Mouse (Mus musculus): ENCODE measurements around the gene Zfyve21. TPM values are rescaled to one million over a fixed set of nuclear protein-coding genes. Genes with fewer than 3 reads are reported as not detected.

Gene Zfyve21
- 10 to 100 TPM; 71.6 to 77.3 TPM for total RNA-seq (2021)
- long read RNA-seq, experiment 1, transcript Zfyve21-204 (8 exons, 1,265 nt): minor isoform, 14 of 111 reads
- long read RNA-seq, experiment 1, transcript Zfyve21-201 (7 exons, 1,308 nt): minor isoform, 14 of 111 reads
- long read RNA-seq, experiment 1, transcript Zfyve21-207 (8 exons, 794 nt): major isoform, 55 of 111 reads
- long read RNA-seq, experiment 1, partial matches to known transcripts: 0 of 111 reads
- long read RNA-seq, experiment 1, other reads (novel, unspliced or antisense): 28 of 111 reads
- long read RNA-seq, experiment 2, transcript Zfyve21-201 (7 exons, 1,308 nt): minor isoform, 6 of 85 reads
- long read RNA-seq, experiment 2, transcript Zfyve21-204 (8 exons, 1,265 nt): minor isoform, 17 of 85 reads
- long read RNA-seq, experiment 2, transcript Zfyve21-207 (8 exons, 794 nt): major isoform, 37 of 85 reads
- long read RNA-seq, experiment 2, partial matches to known transcripts: 1 of 85 reads
- long read RNA-seq, experiment 2, other reads (novel, unspliced or antisense): 24 of 85 reads

GRCm38 (mm10) chr12:111813766-111814617 is at the start of gene Zfyve21, which contains the start of gene Xrcc3:
Gene Zfyve21 (plus strand): TSS chr12:111814170.
Gene Xrcc3 (minus strand): TSS chr12:111813873.
- peak; percentile 98 to 100 for DNase-seq

- DNase-seq: no peak
Measured at GRCm38 (mm10) chr12:111766313-111767236, 47.4 kb upstream of the Zfyve21 start.

DNA sequence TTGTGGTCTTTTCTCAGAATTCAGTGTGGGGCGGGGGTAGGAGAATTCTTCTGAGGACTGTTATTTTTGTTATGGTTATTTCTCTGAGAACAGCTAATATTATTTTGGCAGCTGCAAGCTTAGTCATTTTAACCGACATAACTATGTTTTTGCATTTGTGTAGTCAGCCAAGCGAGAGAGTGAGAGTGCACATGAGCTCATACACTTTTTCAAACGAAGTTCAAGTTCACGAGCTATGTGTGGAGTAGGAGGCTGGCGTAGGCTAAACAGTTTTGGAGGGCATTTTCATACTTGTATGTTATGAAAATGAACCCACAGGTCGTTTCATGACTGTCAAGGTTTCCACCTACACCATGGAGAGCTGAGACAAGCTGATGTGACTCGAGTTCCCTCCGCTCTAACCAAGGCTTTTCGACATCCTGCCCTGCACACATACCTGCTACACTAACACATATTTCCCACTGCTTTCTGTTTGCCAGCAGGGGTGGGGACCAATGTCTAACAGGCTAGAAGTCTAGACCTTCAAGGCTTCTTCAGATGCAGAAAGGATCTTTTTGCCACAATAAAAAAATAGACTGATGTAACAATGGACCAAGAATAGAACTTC is 45.5 kb upstream of the Zfyve21 start:
- DNase-seq: no peak

DNA sequence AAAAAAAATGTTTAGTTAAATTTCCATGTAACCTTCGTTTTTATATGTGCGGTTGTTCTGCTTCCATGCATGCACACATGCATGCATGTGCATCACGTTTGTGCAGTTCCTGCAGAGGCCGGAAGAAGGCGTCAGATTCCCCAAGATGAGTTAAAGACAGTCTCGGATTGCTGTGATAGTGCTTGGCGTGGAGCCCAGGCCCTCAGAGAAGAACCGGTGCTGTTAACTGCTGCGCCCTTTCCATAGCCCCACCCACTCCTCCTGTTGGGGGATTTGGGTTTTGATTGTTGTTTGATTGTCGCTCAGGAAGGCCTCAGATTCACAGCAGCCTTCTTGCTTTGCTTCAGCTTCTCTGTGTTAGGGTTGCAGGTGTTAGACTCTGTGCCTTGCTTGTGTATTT is 44.7 kb upstream of the Zfyve21 start:
- peak; percentile 69 to 75 for DNase-seq

- peak in 1 of 2 experiments; percentile 22 for DNase-seq
Measured at GRCm38 (mm10) chr12:111769816-111770577, 44.0 kb upstream of the Zfyve21 start.

DNA sequence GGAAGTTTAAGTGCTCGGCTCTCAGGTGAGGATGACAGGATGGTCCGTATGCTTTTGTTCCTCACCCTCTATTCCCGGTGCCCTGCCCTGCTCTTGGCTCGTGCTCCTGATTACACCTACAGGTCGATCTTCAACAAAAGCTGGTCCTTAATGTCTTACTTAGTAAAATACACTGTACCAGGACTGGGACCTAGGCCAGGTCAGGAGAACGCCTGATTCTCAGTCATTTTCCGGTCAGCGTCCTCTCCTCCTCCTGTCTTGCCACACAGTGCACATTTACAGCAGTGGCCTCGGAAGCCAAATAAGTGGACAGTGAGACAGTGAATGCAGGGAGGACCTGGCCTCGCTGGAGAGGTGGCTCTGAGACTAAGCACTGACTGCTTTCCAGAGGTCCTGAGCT is 43.3 kb upstream of the Zfyve21 start:
- no peak for DNase-seq

DNA sequence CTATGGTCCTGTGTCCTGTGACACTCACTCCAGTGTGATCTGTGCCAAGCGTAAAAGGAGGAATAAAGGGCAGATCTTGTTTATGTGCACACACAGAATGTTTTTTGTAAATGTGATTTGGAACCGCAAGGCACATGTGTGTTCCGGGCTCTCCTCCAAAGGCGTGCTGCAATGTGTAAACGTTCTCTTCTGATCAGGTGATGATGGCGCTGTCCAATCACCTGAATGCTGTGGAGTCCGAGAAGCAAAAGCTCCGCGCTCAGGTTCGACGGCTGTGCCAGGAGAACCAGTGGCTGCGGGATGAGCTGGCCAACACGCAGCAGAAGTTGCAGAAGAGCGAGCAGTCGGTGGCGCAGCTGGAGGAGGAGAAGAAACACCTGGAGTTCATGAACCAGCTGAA is 39.8 kb upstream of the Zfyve21 start:
- DNase-seq: no peak

GRCm38 (mm10) chr12:111774845-111775244 is 39.1 kb upstream of the Zfyve21 start:
- DNase-seq: no peak

DNA sequence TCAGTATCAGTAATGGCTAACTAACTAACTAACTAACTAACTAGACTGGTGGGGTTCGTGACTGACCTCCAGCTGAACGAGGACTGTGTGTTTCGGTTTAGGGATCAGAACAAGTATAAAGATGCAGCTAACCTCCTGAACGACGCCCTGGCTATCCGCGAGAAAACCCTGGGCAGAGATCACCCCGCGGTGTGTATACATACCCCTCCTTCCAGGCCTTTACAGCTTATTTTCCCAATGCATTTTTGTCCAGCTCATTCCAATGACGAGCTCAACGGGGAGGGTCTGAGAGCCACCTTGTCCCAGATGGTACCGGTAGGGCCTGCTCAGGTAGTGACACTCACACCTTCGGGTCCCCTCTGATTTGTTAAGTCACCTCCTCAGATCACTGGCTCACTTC is 36.1 kb upstream of the Zfyve21 start:
- DNase-seq: no peak

- DNase-seq: no peak
Measured at GRCm38 (mm10) chr12:111779544-111779943, 34.4 kb upstream of the Zfyve21 start.

DNA sequence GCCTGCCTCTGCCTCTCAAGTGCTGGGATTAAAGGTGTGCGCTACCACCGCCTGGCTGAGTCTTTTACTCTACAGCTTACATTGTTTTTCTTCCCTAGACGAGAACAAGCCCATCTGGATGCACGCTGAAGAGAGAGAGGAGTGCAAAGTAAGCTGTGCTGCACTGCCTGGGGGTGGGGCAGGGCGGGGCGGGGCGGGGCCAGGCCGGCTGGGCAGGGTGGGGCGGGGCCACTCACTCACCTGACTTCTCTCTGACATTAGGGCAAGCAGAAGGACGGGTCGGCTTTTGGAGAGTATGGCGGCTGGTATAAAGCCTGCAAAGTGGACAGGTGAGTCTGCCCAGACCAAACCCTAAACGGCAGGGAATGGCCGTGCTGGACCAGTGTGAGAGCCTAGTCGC is 28.8 kb upstream of the Zfyve21 start:
- no peak for DNase-seq

- no peak for DNase-seq
Measured at GRCm38 (mm10) chr12:111787015-111787414, 27.0 kb upstream of the Zfyve21 start.

- DNase-seq: no peak
Measured at GRCm38 (mm10) chr12:111790090-111790489, 23.9 kb upstream of the Zfyve21 start.

GRCm38 (mm10) chr12:111790631-111791030 is 23.3 kb upstream of the Zfyve21 start:
- DNase-seq: no peak

GRCm38 (mm10) chr12:111791474-111792104 is 22.4 kb upstream of the Zfyve21 start:
- no peak for DNase-seq

DNA sequence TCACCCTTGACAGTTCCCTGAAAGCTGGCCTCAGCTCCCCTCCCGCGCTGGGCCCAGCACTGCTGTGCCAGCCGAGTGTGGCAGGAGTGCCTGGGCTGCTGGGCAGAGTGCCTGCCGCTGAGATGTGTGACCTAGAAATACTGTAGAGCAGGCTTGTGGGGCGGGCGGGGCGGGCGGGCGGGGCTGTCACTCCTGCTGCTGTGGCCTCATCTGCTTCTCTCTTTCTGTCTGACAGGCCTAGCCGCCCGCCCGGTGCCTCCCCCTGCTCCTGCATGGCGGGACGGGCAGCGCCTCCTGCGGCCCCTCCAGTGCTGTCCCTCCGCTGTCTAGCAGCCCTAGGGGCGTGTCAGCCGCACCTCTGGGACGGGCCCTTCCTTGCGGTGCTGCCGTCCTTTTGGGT is 19.9 kb upstream of the Zfyve21 start:
- DNase-seq: peak; percentile 67 to 79

DNA sequence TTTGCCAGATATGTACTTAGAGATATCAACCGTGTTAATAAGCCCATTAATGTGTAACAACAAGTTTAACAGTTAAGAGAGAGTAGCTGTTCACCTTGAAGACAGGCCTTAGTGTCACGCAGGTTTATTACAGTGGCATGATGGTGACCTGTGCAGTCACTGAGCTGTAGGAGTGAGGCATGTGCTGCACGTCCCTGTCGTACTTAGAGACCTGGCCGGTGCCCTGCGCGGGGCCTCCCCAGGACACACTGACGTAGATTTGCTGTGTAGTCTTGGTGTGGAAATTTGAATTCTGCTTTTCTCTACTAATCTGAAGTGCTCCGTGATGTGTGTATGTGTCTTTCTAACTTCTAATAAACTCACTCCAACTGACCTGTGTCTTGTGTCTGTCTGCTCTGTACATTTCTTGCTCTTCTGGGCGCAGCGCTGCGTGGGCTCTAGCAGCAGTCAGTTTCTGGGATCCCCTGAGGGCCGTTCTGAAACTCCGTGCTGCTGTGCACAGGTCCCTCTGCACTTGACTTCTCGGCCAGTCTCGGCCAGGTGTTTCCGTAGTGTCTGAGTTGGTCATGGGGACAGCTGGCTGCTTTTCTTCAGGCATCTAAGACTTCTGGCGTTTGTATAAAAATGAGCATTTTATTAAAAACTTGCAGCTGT is 19.3 kb upstream of the Zfyve21 start:
- no peak for DNase-seq

- DNase-seq: peak; percentile 64 to 72
Measured at GRCm38 (mm10) chr12:111795180-111795895, 18.6 kb upstream of the Zfyve21 start.

DNA sequence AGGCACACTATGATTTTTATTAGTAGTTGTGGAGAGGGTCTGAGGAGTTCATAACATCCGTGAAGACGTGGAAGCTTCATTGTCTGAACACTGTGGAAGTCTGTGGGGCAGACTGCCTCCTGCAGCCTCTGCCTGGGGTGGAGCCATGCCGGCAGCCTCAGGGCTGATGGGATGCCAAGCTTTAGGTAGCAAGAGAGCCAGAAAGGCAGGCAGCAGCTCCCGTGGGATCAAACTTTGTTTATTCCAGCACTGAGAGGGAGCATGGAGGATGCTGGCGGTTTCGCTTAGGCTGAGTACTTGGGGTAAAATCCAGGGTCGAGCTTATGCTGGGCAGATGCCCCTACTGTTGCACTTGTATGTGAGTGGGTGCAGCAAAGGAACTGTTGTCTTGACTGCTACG is 16.7 kb upstream of the Zfyve21 start:
- DNase-seq: no peak

Data from heart, adult 18-20 months (tissue).